Mouse (Mus musculus) kidney, postnatal 4 days (tissue): ENCODE results near the gene Ahnak.
"Not testable (repeated sequence)": the region's sequence is repeated elsewhere in the genome, so short reads cannot be mapped to it uniquely, and the experiment has no call there.

Experiments used
- DNase-seq, 2 experiments: peaks; one replicate each; pipeline ENCODE4 v3.0.0; 2021; ENCODE audit warnings: mixed read lengths in 2 of 2

The Ahnak gene

GRCm38 (mm10) chr19:9071456-9072156, 82.5 kb downstream of the Ahnak start:
- DNase-seq, result peak; percentile 56 to 73

- DNase-seq, result no peak
Observed at GRCm38 (mm10) chr19:9072157-9072530, 83.1 kb downstream of the Ahnak start.

GRCm38 (mm10) chr19:9073776-9074411, 84.8 kb downstream of the Ahnak start:
- DNase-seq, result peak in 1 of 2 experiments; percentile 41

GRCm38 (mm10) chr19:9074424-9074823, 85.3 kb downstream of the Ahnak start:
- no peak for DNase-seq

- DNase-seq, result no peak
Observed at GRCm38 (mm10) chr19:9075558-9075957, 86.5 kb downstream of the Ahnak start.

- DNase-seq, result no peak
Observed at GRCm38 (mm10) chr19:9076035-9076434, 87.0 kb downstream of the Ahnak start.

GRCm38 (mm10) chr19:9076982-9077660, 88.0 kb downstream of the Ahnak start:
- DNase-seq, result no peak

GRCm38 (mm10) chr19:9079916-9080315, 90.8 kb downstream of the Ahnak start:
- no peak for DNase-seq

GRCm38 (mm10) chr19:9081311-9082190, 92.5 kb downstream of the Ahnak start:
- DNase-seq, result no peak

- DNase-seq, result peak; percentile 91 to 93
Observed at GRCm38 (mm10) chr19:9082191-9083009, 93.3 kb downstream of the Ahnak start.

GRCm38 (mm10) chr19:9083010-9083355, 93.9 kb downstream of the Ahnak start:
- no peak for DNase-seq

- not testable (repeated sequence) for DNase-seq
Observed at GRCm38 (mm10) chr19:9083892-9084291, 94.8 kb downstream of the Ahnak start.

GRCm38 (mm10) chr19:9087821-9088220, 98.7 kb downstream of the Ahnak start, which contains the start of gene Scgb1a1:
TSS of gene Scgb1a1 (minus strand) at chr19:9087958.
- no peak for DNase-seq

GRCm38 (mm10) chr19:9090191-9090590, 101.1 kb downstream of the Ahnak start:
- no peak for DNase-seq

- DNase-seq, result no peak
Observed at GRCm38 (mm10) chr19:9090709-9091108, 101.6 kb downstream of the Ahnak start.

GRCm38 (mm10) chr19:9095111-9095510, 106.0 kb downstream of the Ahnak start:
- DNase-seq, result no peak

GRCm38 (mm10) chr19:9097441-9097840, 108.4 kb downstream of the Ahnak start:
- no peak for DNase-seq

GRCm38 (mm10) chr19:9099751-9100150, 110.7 kb downstream of the Ahnak start:
- DNase-seq, result no peak

- DNase-seq, result no peak
Observed at GRCm38 (mm10) chr19:9100297-9101061, 111.4 kb downstream of the Ahnak start.

- DNase-seq, result no peak
Observed at GRCm38 (mm10) chr19:9101062-9101457, 112.0 kb downstream of the Ahnak start.

GRCm38 (mm10) chr19:9103986-9104385, 114.9 kb downstream of the Ahnak start:
- no peak for DNase-seq
